Mouse (Mus musculus) heart, postnatal 10 days (tissue): ENCODE measurements around the gene Gbe1. TPM values are rescaled to one million over a fixed set of nuclear protein-coding genes. Genes with fewer than 3 reads are reported as not detected.

Source experiments
- DNase-seq, 2 experiments: peaks; one replicate each; pipeline ENCODE4 v3.0.0; 2021
- intact Hi-C: fragments of 180-260 bp; cut with DNase I; formaldehyde crosslinking; loops from one replicate; pipeline ENCODE4 v1.15.1; 2025
- total RNA-seq, 2 experiments: library from RNA; stranded (reverse); gene quantifications; 2 replicates each; pipeline ENCODE4 v1.2.3; 2021

Gene Gbe1
- total RNA-seq, 2 experiments from 2014 or later, result 34.9 to 39.1 TPM

DNA sequence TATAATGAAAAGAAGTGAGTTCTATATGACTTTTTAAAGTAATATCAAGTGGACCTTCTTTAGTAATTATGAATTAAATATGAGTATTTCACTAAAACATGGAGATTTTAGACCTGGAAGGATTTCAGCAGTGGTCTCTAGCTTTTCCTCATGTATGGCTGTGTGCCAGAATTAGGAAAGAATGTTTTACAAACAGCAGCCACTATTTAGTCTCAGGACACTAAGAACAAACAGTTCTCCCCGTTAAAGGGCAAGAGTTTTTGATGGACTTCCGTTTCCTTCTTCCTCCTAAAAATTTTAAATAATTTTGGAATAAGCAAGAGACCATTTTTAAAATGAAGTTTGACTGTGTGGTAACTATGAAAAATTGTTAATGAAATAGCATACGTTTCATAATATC, 38.8 kb downstream of the Gbe1 start:
- no peak for DNase-seq
- intact Hi-C loops, result no loop called here

DNA sequence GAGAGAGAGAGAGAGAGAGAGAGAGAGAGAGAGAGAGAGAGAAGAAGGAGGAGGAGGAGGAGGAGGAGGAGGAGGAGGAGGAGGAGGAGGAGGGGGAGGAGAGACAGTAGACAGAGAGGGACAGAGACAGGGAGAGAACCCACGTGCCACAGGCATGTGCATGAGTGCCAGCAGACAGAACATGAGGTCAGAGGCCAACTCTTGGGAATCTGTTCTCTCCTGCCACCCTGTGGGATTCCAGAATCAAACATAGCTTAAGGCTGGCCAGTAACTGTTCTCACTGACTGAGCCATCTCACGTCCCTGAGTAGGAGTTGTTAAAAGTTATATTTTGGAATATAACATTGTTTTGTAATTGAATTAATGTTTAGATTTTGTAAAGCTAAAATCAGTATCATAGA, 39.3 kb downstream of the Gbe1 start:
- intact Hi-C loops, result no loop called here
- DNase-seq, result peak; percentile 55 to 56

DNA sequence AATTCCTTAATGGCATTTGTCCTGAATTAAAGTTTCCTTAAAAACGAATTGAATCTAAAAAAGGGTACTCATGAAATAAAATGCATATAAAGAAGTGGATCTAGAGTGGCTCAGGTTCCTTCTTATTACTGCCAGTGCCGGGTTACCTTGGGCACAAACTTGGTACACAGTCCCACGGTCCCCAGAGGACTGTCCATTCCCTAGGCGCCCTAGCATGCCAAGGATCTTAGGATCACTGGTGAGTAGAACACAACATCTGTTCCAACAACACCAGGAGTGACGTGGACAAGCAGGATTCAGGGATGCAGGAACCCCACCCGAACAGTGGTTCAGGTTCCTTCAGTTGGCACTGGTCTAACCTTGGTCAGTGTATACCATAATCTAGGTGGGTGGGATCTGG, 44.6 kb downstream of the Gbe1 start:
- DNase-seq, result no peak
- intact Hi-C loops, result no loop called here

DNA sequence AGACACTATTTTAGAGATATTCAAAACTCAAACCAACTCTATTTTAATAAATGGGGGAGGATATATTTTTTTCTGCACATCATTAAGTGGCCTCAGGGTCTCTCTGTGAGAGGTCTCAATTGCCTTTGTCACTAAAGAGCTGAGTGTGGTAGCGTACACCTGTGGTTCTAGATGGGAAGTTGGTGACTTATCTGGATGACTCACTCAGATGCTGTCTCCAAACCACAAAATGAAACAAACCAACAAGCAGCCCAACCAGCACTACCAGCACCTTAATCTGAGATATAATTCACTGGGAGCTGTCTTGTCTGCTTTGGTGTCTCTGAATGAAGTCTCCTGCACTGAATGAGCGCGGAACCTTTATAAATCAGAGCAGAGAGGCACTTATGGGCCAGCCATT, 51.5 kb downstream of the Gbe1 start:
- intact Hi-C loops, result no loop called here

DNA sequence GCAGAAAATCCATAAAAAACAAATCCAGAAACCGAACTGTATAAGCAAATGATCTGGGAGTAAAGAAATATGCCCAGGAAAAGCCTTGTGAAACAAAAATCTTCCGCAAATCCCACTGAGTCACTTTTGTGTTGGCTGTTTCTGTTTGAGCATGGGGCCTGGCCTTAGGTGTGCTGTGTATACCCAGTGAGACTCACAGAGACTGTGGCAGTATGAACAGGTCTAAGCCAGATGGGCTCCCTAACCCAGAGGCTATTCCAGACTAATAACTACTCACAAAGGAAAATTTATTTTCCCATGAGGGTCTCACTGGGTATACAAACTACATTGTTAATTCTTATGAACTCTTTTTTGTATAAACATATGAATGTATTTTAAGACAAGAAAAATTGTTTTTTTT, 67.3 kb downstream of the Gbe1 start:
- DNase-seq, result no peak
- intact Hi-C loops, result no loop called here

More for the DNA sequence above, 51.5 kb downstream of the Gbe1 start:
- DNase-seq, result no peak

DNA sequence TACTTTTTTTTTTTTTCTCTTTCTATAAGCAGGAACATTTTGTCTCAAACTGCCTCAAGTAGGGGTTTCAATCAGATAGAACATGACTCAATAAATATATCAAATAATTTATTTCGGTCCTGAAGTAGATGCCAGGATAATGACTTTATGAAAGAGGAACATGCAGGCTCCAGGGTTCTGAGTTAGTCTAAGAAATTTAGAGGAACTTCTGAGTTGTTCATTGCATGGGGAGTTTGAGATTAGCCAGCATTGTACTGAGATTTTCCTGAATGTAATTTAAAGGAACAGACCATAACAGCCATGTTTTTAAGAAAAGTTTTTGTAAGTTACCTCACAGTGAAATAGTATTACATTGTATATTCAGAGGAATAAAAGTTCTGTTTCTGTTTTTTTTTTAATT, 71.7 kb downstream of the Gbe1 start:
- intact Hi-C loops, result no loop called here

DNA sequence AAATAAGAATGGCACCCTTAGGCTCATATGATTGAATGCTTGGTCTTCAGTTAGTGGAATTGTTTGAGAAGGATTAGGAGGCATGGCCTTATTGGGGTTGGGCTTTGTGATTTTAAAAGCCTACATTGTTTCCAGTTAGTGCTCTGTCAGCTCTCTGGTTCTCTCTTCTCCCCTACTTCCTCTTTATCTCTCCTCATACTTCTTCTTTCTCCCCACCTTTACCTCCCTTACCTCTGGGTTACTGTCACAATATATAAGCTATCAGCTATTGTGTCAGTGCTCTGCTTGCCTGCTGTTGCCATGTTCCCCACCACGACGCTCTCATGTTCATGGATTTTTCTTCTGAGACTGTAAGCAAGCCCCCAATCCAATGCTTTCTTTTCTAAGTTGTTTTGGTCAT, 73.6 kb downstream of the Gbe1 start:
- DNase-seq, result no peak
- intact Hi-C loops, result no loop called here

More for the DNA sequence above, 71.7 kb downstream of the Gbe1 start:
- no peak for DNase-seq

DNA sequence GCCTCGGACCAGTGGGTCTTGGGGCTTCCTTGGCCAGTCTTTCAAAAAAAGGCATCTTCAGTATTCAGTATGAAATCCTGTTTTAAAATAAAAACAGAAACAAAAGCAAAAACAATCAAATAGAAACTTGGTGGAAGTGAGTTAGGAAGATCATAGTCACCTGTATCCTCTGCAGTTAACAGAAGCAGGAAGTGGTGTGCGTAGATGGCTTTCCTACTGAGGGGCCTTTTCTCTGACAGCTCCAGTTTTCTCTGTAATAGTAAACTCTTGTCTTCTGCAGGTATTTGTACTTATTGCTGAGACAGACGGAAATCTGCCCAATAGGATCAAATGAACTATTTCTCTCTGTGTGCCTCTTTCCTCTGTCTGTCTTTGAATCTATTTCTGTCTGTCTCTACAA, 81.5 kb downstream of the Gbe1 start:
- intact Hi-C loops, result no loop called here
- DNase-seq, result no peak

DNA sequence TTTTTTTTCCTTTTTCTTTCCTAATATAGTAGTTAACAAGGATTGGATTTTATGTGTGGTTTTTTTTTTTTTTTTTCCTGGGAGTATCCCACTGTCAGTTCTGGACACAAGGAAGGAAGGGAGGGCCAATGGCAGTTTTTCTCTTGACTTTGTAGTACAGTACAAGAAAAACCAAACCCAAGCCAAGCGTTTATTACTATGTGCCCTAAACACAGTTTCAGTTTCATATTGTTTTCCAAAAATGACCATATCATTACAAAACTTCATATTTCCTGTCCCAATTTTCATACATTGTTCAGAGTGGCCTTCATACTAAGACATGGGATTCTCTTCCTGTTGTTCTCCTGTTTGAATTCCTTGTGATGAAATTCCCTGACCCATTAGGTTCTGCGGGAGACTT, 94.0 kb downstream of the Gbe1 start:
- no peak for DNase-seq
- intact Hi-C loops, result no loop called here

DNA sequence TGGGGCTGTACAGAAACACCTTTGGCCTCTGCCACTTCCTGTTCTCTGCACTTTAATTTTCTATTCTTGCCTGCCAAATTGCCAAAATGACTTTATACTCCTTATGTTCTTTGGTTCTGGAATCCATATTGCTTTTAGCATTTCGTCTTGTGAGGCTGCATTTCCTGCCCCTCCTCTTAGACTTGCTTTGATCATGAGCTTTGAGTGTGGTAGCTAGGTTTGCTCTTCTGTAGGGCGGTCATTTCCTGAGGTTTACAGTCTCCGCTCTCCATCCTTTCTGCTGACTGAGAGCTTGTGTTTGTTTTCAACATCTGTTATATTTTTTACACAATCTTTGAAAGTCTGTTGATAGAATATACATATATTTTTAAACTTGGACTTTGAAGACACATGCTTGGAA, 107.3 kb downstream of the Gbe1 start:
- DNase-seq, result no peak
- intact Hi-C loops, result no loop called here

DNA sequence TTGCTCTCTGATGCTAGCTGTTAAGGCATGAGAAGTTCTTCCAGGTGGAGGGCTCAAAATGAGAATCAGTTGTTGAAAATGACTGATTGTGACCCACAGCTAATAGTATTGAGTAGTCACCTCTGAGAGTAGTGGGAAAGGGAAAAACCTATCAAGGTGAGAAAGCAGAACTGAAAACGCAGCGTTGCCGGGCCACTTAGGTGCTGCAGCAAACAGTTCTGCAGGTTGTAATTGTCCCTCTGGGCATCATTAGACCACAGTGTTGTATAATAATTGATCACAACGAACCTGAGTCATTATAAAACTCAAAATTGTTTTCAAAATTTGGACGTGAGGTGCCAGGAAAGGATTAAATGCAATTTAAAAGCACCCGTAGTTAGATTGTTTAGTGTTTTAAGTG, 135.8 kb downstream of the Gbe1 start:
- no peak for DNase-seq
- intact Hi-C loops, result no loop called here

DNA sequence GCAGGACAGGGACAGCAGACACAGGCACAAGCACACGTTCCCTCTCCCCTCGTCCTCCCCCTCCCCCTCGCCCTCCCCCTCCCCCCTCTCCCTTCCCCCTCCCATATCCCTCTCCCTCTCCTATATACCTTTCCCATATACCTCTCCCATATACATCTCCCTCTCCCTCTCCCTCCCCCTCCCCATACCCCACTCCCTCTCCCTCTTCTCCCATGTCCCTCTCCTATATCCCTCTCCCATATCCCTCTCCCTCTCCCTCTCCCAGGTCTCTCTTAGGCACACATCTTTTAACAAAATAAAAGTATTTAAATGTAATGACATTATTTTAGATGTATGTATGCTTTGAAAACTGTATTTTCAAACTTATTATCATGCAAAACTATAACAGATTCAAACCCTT, 161.8 kb downstream of the Gbe1 start:
- intact Hi-C loops, result no loop called here
- DNase-seq, result no peak

DNA sequence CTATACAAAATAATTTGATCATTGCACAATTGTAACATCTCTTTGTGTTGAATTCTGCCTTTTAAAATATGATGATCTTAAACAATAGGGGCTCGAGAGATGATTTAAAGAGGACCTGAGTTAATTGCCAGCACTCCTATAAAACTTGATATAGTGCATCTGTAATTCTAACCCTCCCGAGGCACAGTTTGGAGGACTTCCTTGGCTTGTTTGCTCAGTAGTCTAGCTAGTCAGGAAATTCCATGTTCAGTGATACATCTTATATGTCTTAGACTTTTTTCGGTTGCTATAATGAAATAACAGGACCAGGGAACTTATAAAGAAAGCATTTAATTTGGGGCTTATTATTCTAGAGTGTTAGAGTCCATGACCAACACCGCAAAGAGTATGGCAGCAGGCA, 162.4 kb downstream of the Gbe1 start:
- intact Hi-C loops, result no loop called here
- DNase-seq, result no peak

DNA sequence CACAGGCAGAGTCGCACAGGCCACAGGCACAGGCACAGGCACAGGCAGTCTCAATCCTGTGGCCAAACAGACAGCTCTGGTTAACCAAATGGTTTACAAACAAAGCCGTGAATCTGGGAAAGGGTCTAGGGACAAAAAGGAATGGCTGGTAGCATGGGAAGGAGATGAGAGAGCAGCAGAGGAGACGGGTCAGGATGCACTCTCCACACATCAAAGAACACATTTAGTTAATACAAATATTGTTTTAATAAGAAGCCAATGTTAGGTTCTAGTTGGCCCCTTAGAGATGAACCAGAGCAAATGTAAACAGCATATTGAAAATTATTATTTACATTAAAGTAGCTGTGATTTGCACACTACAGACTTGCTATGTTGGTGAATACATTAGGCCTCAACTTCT, 166.7 kb downstream of the Gbe1 start:
- intact Hi-C loops, result no loop called here
- no peak for DNase-seq

DNA sequence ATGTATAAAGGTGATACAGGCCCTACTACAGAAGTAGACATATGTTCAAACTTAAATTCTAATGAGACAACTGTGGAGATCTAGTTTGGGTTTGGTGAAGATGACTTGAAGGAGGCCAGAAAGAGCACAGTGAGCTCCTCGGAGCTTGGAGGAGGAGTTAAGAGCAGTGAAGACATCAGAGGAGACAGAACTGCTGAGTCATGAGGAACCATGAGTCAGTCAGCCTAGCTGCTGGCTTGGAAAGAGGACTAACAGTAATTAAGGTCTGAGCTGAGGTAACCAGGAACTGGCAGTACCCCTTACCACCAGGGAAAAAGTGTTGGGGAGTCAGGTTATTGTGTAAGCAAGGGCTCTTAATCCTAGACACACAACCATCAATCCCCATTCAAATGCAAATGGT, 192.7 kb downstream of the Gbe1 start:
- intact Hi-C loops, result no loop called here
- no peak for DNase-seq

DNA sequence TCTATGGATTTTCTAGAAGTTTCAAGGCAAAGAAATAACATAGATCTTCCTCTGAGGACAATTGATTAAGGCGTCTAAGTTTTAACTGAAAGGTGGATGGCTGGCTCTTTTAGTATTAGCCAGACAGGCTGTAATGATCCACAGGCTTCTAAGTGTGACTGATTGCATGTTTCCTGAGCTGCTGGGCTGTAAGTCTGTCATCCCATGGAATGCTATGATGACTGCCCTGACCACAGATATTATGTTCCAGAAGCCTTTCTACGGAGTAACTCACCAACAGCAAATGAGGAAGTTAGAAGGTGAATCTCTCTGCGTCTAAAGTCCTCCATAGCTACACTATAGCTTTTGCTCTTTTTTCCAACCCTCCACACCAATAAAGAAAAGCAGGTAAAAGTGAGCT, 197.2 kb downstream of the Gbe1 start:
- intact Hi-C loops, result no loop called here
- no peak for DNase-seq

DNA sequence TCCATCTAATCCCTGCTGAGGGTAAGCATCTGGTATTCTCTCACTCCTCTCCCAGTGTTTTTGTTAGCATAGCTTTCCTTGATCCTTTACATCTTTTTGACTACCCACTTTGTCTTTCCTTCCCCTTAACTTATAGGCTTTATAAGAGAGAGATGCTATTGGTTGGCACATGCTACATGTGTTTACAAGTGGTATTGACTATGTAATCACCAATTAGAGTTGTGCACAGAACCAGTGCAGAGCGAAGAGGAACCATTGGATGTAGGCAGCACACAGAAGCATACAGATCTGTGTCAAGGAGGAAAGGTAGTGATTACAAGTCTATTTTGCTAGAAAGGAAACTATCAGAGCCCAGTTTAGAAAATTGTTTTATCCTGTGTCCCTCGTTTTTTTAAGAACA, 209.1 kb downstream of the Gbe1 start:
- DNase-seq, result no peak
- intact Hi-C loops, result no loop called here

DNA sequence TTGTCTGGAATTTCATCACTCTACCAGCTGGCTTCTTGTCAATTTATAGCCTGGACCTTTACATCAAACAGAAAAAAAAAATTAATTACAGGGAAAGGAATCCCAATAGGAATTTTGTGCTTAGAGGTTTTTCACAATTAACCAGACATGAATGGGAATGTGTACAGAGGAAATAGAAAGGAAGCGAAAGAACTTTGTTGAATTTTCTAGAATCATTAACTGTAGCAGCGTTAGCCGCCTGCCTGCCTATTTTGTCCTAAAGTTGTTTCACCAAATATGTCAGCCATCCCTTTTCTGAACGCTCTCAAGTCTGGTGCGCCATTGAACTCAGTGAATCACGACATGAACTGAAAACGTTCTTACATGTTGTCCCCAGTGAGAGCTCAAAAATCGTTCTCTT, 209.8 kb downstream of the Gbe1 start:
- no peak for DNase-seq
- intact Hi-C loops, result no loop called here

DNA sequence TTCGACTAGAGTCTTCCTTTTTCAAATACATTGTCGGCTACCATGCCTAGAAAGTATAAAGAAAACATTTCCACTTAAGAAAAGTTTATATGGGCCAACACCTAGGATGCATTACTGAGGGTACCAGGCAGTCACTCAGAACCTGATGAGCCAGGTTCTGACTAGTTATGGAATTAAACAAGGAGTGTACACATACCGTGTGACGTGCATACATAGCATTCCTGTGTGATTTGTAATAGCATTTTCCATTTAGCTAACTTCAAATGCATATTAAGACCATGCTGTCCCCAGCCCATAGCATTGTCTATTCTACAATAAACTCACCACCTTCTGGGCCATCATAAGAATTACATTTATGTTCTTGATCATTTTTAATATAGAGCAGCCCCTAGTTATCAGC, 210.5 kb downstream of the Gbe1 start:
- intact Hi-C loops, result no loop called here

DNA sequence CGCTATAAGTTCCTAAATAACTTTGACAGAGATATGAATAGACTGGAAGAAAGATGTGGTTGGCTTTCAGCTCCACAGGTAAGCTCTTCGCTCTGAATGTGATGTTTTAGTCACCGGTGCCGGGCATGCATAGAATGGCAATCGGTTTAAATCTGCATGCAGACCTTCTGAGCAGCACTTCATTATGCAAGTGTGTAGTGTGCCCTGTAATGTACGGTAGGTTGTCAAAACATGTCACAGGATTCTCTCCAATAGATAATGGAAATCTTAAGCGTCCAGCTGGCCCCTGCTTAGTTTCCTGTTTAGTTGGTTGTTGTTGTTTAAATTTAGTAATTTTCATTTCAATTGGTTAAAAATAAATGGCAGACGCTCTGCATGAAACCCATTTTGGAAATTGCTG, 213.5 kb downstream of the Gbe1 start:
- DNase-seq, result no peak
- intact Hi-C loops, result no loop called here

More for the DNA sequence above, 210.5 kb downstream of the Gbe1 start:
- DNase-seq, result no peak

DNA sequence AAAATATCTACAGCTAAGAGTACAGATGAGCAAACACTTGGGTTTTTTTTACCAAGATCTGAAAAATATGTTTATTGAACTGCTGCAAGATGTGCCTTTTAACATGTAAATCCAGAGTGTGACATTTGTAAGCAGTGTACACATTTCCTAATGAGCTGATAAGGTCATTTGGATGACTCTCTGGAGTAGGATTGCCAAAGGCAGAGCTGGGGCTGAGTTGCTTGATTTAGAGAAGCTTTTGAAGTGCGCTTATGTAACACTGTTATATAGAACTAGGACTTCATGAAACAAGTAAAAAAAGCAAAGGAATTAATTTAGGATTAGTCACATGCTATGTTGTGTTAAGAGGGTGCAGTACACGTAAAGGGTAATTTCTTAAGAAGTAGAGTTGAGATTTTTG, 221.5 kb downstream of the Gbe1 start:
- DNase-seq, result no peak
- intact Hi-C loops, result no loop called here

DNA sequence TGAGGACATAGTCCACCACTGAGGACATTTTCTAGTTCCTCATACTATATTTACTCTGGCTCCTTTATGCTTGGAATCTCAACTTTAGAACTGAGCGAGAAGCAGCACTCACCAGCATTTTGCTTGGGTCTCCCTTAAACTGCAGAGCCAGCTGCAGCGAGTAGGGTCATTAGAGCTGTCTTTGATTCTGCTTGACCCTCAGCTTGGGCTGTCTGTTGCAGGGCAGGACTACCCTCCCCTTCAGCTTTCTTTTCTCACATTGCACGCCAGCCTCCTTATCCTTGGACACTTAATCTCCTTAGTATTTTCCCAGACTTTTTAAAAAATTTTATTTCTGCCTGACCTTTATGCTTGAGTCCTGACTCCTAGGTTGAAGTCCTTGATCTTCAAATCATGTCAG, 237.1 kb downstream of the Gbe1 start:
- intact Hi-C loops, result no loop called here
- no peak for DNase-seq

DNA sequence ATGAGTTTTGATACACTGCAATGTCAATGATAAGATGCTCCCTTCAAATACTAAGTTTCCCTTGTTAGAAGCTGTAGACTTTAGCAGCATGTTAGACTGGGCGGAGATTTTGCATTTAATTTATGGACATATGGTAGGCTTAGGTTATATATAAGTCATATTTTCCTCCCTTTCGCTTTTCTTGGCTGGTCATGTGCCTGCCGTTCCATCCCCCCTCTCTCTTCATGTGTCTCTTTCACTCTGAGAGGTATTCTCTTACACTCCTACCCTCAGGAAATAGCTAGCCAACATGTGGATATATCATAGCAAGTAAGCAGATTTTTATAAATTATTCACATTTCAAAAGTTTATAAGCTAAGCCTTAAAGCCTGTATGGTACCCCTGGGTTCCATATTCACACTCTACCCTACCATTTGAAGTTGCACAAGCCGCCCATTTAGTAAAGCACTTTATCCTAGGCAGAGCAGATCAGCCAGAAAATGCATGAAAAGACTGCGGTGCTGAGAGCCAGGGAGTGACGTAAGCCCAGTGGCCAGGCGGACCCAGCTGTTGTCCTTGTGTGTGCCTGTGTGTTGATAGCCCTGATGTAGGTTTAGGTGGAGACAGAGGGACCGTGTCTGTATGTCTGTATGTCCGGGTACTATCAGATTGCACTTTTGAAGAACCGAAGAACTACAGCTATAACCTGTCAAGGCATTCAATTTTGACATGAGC, 248.0 kb downstream of the Gbe1 start:
- intact Hi-C loops, result loop anchor here (5.0 kb wide), 1 partner anchor 249 kb away; the partner anchor contains the start of gene Gbe1
- DNase-seq, result peak; percentile 83 to 85
